Mouse (Mus musculus): ENCODE results near the gene Scn1b.

DNA sequence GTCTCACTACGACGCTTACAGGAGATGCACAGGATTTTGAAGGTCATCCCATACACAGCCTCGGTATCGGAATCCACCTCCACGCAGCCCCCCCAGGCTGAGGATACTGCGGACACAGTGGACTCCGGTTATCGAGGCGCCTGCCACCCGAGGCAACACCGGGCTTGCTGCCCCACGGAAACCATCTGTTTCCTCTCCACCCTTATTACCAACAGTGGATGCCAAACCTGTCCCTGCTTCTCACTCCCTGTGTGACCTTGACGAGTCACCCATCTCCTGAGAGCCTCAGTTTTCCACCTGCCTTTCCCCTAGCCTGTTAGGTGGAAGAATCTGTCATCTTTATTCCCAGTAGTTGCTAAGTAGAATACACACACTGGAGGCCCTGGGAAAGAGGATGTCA lies 1.7 kb downstream of the Scn1b start:
- no peak for TF ChIP-seq POLR2A (IDR thresholded peaks at IDR 0.05; ENCODE audit: low read depth, low read length)
- no peak for TF ChIP-seq CTCF (IDR thresholded peaks at IDR 0.05; ENCODE audit: extremely low read depth, insufficient read depth, insufficient read length, insufficient replicate concordance)
